Comparison of ENCODE assay signal across 13 mouse cellular contexts in genomic region chr3:124272465-124273089, GRCm38 (mm10). TPM values are rescaled to one million over a fixed set of nuclear protein-coding genes. Genes with fewer than 3 reads are reported as not detected.
DNase-seq lines count a peak whose midpoint lies in the region; ATAC-seq and TF ChIP-seq lines count a peak whose summit lies in the region.
"Had no signal": no experiment of that assay in that cellular context is flagged by ENCODE, and none has a peak within 500 bp of the region (broad histone marks: within the 10 kb centered on the region; RNA-seq: fewer than 3 reads in every experiment).

No protein-coding gene starts in this region.

- H3K27me3 ChIP-seq in forebrain, embryonic 14.5 days (replicated peaks; ENCODE audit: control insufficient read depth, insufficient read depth, low read length), result no peaks in the 10 kb centered on the region
- H3K27me3 ChIP-seq in forebrain, embryonic 12.5 days, result no peaks in the 10 kb centered on the region
- no peaks in the 10 kb centered on the region for H3K27me3 ChIP-seq in cerebellum, adult 2 months (ENCODE audit: control insufficient read depth, insufficient read depth, low read length)
- no peaks in the 10 kb centered on the region for H3K27me3 ChIP-seq in hindbrain, embryonic 15.5 days
- peaks cover 4% of the 10 kb centered on the region; the same call in 1 of the 2 replicates for H3K27me3 ChIP-seq in kidney, embryonic 16.5 days (ENCODE audit: insufficient read depth, low read length)
- H3K27me3 ChIP-seq: liver, embryonic 13.5 days had no signal

- H3K36me3 ChIP-seq in forebrain, embryonic 14.5 days (ENCODE audit: control insufficient read depth, insufficient read depth, low read length), result no peaks in the 10 kb centered on the region
- no peaks in the 10 kb centered on the region for H3K36me3 ChIP-seq in forebrain, embryonic 12.5 days (replicated peaks)
- H3K36me3 ChIP-seq in hindbrain, embryonic 15.5 days, result no peaks in the 10 kb centered on the region
- H3K36me3 ChIP-seq in kidney, embryonic 16.5 days (ENCODE audit: insufficient read depth, low read length), result no peaks in the 10 kb centered on the region
- H3K36me3 ChIP-seq: liver, embryonic 13.5 days had no signal

- no peak overlapping the region for H3K9ac ChIP-seq in forebrain, embryonic 14.5 days (ENCODE audit: low read length)
- H3K9ac ChIP-seq in forebrain, embryonic 12.5 days, result no peak overlapping the region
- H3K9ac ChIP-seq in hindbrain, embryonic 15.5 days, result no peak overlapping the region
- H3K9ac ChIP-seq in kidney, embryonic 16.5 days (replicated peaks; ENCODE audit: low read length), result no peak overlapping the region
- H3K9ac ChIP-seq: liver, embryonic 13.5 days had no signal

- TF ChIP-seq CTCF in cerebellum, adult 2 months (IDR thresholded peaks at IDR 0.05; ENCODE audit: borderline replicate concordance, insufficient read depth, low read depth, low read length), result peak; percentile 74

- H3K27ac ChIP-seq in forebrain, embryonic 14.5 days (ENCODE audit: low read depth, low read length), result peak overlapping the region; percentile 30; the same call in 1 of the 2 replicates
- no peak overlapping the region for H3K27ac ChIP-seq in forebrain, embryonic 12.5 days
- no peak overlapping the region for H3K27ac ChIP-seq in cerebellum, adult 2 months (ENCODE audit: insufficient read depth, low read length)
- H3K27ac ChIP-seq in hindbrain, embryonic 15.5 days (replicated peaks), result no peak overlapping the region
- H3K27ac ChIP-seq in kidney, embryonic 16.5 days (ENCODE audit: low read length), result no peak overlapping the region
- H3K27ac ChIP-seq: liver, embryonic 13.5 days had no signal

- H3K9me3 ChIP-seq in forebrain, embryonic 14.5 days (replicated peaks; ENCODE audit: control insufficient read depth, low read length), result no peaks in the 10 kb centered on the region
- no peaks in the 10 kb centered on the region for H3K9me3 ChIP-seq in forebrain, embryonic 12.5 days
- H3K9me3 ChIP-seq in hindbrain, embryonic 15.5 days, result no peaks in the 10 kb centered on the region
- H3K9me3 ChIP-seq in kidney, embryonic 16.5 days (ENCODE audit: low read length), result no peaks in the 10 kb centered on the region
- H3K9me3 ChIP-seq: liver, embryonic 13.5 days had no signal

- H3K4me2 ChIP-seq in forebrain, embryonic 14.5 days (ENCODE audit: low read length), result no peak overlapping the region
- H3K4me2 ChIP-seq in forebrain, embryonic 12.5 days, result no peak overlapping the region
- H3K4me2 ChIP-seq in hindbrain, embryonic 15.5 days, result no peak overlapping the region
- H3K4me2 ChIP-seq in kidney, embryonic 16.5 days (replicated peaks; ENCODE audit: low read depth, low read length), result no peak overlapping the region
- H3K4me2 ChIP-seq: liver, embryonic 13.5 days had no signal

- WGBS in forebrain, embryonic 14.5 days, result 57% methylated on average over 2 of the region's 2 CpGs
- 51% methylated on average over 2 of the region's 2 CpGs for WGBS in forebrain, embryonic 12.5 days
- 46% methylated on average over 2 of the region's 2 CpGs for WGBS in cerebellum, adult 2 months
- WGBS in hindbrain, embryonic 15.5 days, result 46% methylated on average over 2 of the region's 2 CpGs
- WGBS in kidney, embryonic 16.5 days, result 65% methylated on average over 2 of the region's 2 CpGs

- peak; percentile 24; the same call in 1 of the 2 replicates for ATAC-seq in forebrain, embryonic 14.5 days
- no peak for ATAC-seq in forebrain, embryonic 12.5 days (ENCODE audit: low FRiP score)
- 0 out of 2 replicates have a peak, but pooled peaks have one; percentile 38 for ATAC-seq in hindbrain, embryonic 15.5 days (ENCODE audit: low FRiP score, low read depth)
- no peak for ATAC-seq in kidney, embryonic 16.5 days (ENCODE audit: low FRiP score, low TSS enrichment)

- H3K4me3 ChIP-seq in forebrain, embryonic 14.5 days (ENCODE audit: low read depth, low read length), result no peak overlapping the region
- no peak overlapping the region for H3K4me3 ChIP-seq in forebrain, embryonic 12.5 days (replicated peaks)
- H3K4me3 ChIP-seq in cerebellum, adult 2 months (replicated peaks; ENCODE audit: insufficient read depth, low read depth, low read length), result no peak overlapping the region
- no peak overlapping the region for H3K4me3 ChIP-seq in hindbrain, embryonic 15.5 days
- no peak overlapping the region for H3K4me3 ChIP-seq in kidney, embryonic 16.5 days (ENCODE audit: low read length)
- H3K4me3 ChIP-seq: liver, embryonic 13.5 days had no signal

- TF ChIP-seq POLR2A in cerebellum, adult 2 months (IDR thresholded peaks at IDR 0.05; ENCODE audit: borderline replicate concordance, insufficient read depth, low read length), result no peak

- DNase-seq in forebrain, embryonic 14.5 days (ENCODE audit: low spot score), result peak; percentile 42
- DNase-seq in cerebellum, adult 2 months, result peak; percentile 41 to 75
- DNase-seq in retina, embryonic 14.5 days (ENCODE audit: low spot score), result peak; percentile 44
- no peak for DNase-seq in right cerebral cortex, postnatal 36 days (ENCODE audit: low spot score in 2 of 2)
- no peak for DNase-seq in layer of hippocampus, adult 11-12 months (ENCODE audit: low spot score)
- DNase-seq: adrenal gland, adult 2 months; heart, postnatal 10 days; kidney, postnatal 14 days; liver, embryonic 13.5 days; lung, postnatal 36 days had no signal

- H3K4me1 ChIP-seq in forebrain, embryonic 14.5 days (ENCODE audit: control insufficient read depth, insufficient read depth, low read length), result peaks cover 3% of the 10 kb centered on the region; the same call in 1 of the 2 replicates
- peaks cover 2% of the 10 kb centered on the region; the same call in 1 of the 2 replicates for H3K4me1 ChIP-seq in forebrain, embryonic 12.5 days
- H3K4me1 ChIP-seq in cerebellum, adult 2 months (ENCODE audit: control insufficient read depth, insufficient read depth, low read length), result peaks cover 4% of the 10 kb centered on the region; the same call in 1 of the 2 replicates
- no peaks in the 10 kb centered on the region for H3K4me1 ChIP-seq in hindbrain, embryonic 15.5 days (replicated peaks)
- H3K4me1 ChIP-seq in kidney, embryonic 16.5 days (ENCODE audit: insufficient read depth, low read length), result no peaks in the 10 kb centered on the region
- H3K4me1 ChIP-seq: liver, embryonic 13.5 days had no signal

RNA-seq across cellular contexts. Expression of gene Tram1l1, which starts 48.1 kb away (rescaled TPM):
- 40.8 and 41.6 TPM in 2 replicates for polyA plus RNA-seq in forebrain, embryonic 14.5 days (2014; fragmentation: Nextera tagmentation; extraction: Ambion mirVana)
- polyA plus RNA-seq in forebrain, embryonic 12.5 days (2016; fragmentation: Nextera tagmentation; extraction: Ambion mirVana), result 26.6 and 27.8 TPM in 2 replicates
- 15.9 and 16.4 TPM in 2 replicates for polyA plus RNA-seq in cerebellum, adult 2 months (2012; rRNA removed)
- polyA plus RNA-seq in hindbrain, embryonic 15.5 days (2015; fragmentation: Nextera tagmentation; extraction: Ambion mirVana), result 47.1 and 47.9 TPM in 2 replicates
- polyA plus RNA-seq in kidney, embryonic 16.5 days (2015; fragmentation: Nextera tagmentation; extraction: Ambion mirVana), result 6.8 and 7.8 TPM in 2 replicates

Comparison
In these comparisons a context has a peak if more than half of its experiments do, and no peak if none do; other contexts are left out.
1. ATAC-seq: peak in forebrain, embryonic 14.5 days (single experiment) and hindbrain, embryonic 15.5 days (single experiment); none in forebrain, embryonic 12.5 days (single experiment) and kidney, embryonic 16.5 days (single experiment).
2. DNase-seq: peak in forebrain, embryonic 14.5 days (single experiment), cerebellum, adult 2 months (2 of 2) and retina, embryonic 14.5 days (single experiment); none in right cerebral cortex, postnatal 36 days (0 of 2) and layer of hippocampus, adult 11-12 months (single experiment).